Mouse (Mus musculus): Measurements from ENCODE around the gene Dcxr. TPM values are rescaled to one million over a fixed set of nuclear protein-coding genes. Genes with fewer than 3 reads are reported as not detected.
A peak's percentile ranks its signal among the peaks of the same experiment; 100 is the strongest.

The Dcxr gene
- polyA plus RNA-seq, 1 experiment: 15.4 TPM

DNA sequence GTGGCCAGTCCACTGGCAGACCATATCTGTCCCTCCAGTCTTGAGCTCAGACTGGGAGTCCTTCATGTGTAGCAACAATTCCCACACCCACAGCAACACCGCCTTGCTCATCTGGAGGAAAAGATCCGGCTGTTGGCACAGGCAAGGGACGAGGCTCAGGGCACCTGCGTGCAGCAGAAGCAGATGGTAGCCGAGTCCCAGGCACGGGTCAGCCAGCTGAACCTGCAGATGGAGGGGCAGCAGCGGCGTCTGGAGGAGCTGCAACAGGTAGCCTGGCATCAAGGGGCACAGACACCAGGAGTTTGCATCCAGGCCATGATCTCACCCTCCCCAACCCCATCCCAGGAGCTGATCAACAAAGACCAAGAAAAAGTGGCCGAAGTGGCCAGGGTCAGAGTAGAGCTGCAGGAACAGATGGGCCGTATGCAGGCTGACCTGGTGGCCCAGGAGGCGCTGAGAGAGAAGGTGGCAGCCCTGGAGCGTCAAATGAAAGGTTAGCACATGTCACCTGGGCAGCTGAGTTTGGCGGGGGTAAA, 7.2 kb downstream of the Dcxr start:
- Histone ChIP-seq H3K79me3 (ENCODE audit: low read depth) (no peaks in the 10 kb centered on the region), H3K27me3 (ENCODE audit: control insufficient read depth, insufficient read depth, insufficient read length) (no peaks in the 10 kb centered on the region), H3ac (ENCODE audit: control insufficient read depth, insufficient read length, low read depth) (no peak overlapping the region), H3K36me3 (ENCODE audit: control insufficient read depth, insufficient read depth) (peaks cover 23% of the 10 kb centered on the region), H3K4me3 (ENCODE audit: insufficient read depth, poor library complexity, severe bottlenecking) (no peak overlapping the region), H3K79me2 (ENCODE audit: control insufficient read depth, insufficient read depth) (no peaks in the 10 kb centered on the region)
- TF ChIP-seq USF1 (IDR thresholded peaks at IDR 0.05; ENCODE audit: low read depth): no peak
- TF ChIP-seq MAX (IDR thresholded peaks at IDR 0.05): no peak
- no peak for TF ChIP-seq CTCF (IDR thresholded peaks at IDR 0.05; ENCODE audit: control insufficient read depth, insufficient read depth, insufficient read length)
- TF ChIP-seq CEBPB (IDR thresholded peaks at IDR 0.05; ENCODE audit: low read depth): no peak
- TF ChIP-seq MYOG (IDR thresholded peaks at IDR 0.05; ENCODE audit: control insufficient read depth, extremely low read depth, insufficient read length): no peak
- TF ChIP-seq FOSL1 (IDR thresholded peaks at IDR 0.05; ENCODE audit: insufficient read depth, low read length, poor library complexity, severe bottlenecking): no peak
- TF ChIP-seq MYOD1 (IDR thresholded peaks at IDR 0.05; ENCODE audit: control insufficient read depth, insufficient read length, low read depth): no peak

DNA sequence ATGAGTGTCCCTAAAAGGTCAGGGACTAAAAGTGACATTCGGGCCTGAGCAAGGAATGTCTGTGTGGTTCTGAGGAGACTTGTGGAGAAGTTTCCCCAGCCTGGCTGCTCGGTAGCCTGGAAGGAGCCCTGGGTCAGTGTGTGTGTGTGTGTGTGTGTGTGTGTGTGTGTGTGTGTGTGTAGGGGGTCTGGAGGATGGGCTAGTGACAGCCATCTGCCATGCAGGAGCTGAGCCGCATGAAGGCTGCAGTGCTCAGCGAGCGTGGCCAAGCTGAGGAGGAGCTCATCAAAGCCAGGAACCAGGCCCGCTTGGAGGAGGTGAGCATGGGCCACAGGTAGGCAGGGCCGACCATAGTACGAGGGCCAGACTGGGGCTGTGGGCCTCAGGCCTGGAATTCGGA, 7.8 kb downstream of the Dcxr start:
- Histone ChIP-seq H3K79me2 (ENCODE audit: control insufficient read depth, insufficient read depth) (no peaks in the 10 kb centered on the region), H3ac (ENCODE audit: control insufficient read depth, insufficient read length, low read depth) (no peak overlapping the region), H3K36me3 (ENCODE audit: control insufficient read depth, insufficient read depth) (peaks cover 23% of the 10 kb centered on the region), H3K79me3 (ENCODE audit: low read depth) (no peaks in the 10 kb centered on the region), H3K27me3 (ENCODE audit: control insufficient read depth, insufficient read depth, insufficient read length) (no peaks in the 10 kb centered on the region), H3K4me3 (ENCODE audit: insufficient read depth, poor library complexity, severe bottlenecking) (no peak overlapping the region)
- TF ChIP-seq MYOG (IDR thresholded peaks at IDR 0.05; ENCODE audit: control insufficient read depth, extremely low read depth, insufficient read length): no peak
- TF ChIP-seq FOSL1 (IDR thresholded peaks at IDR 0.05; ENCODE audit: insufficient read depth, low read length, poor library complexity, severe bottlenecking): no peak
- no peak for TF ChIP-seq USF1 (IDR thresholded peaks at IDR 0.05; ENCODE audit: low read depth)
- TF ChIP-seq CEBPB (IDR thresholded peaks at IDR 0.05; ENCODE audit: low read depth): no peak
- no peak for TF ChIP-seq CTCF (IDR thresholded peaks at IDR 0.05; ENCODE audit: control insufficient read depth, insufficient read depth, insufficient read length)
- no peak for TF ChIP-seq MYOD1 (IDR thresholded peaks at IDR 0.05; ENCODE audit: control insufficient read depth, insufficient read length, low read depth)
- TF ChIP-seq MAX (IDR thresholded peaks at IDR 0.05): no peak

GRCm38 (mm10) chr11:120715131-120715530, 11.9 kb downstream of the Dcxr start:
- no peak overlapping the region for H3K4me3 ChIP-seq (ENCODE audit: insufficient read depth, poor library complexity, severe bottlenecking)
- no peak overlapping the region for H3ac ChIP-seq (ENCODE audit: control insufficient read depth, insufficient read length, low read depth)
- no peaks in the 10 kb centered on the region for H3K79me2 ChIP-seq (ENCODE audit: control insufficient read depth, insufficient read depth)
- peaks cover 31% of the 10 kb centered on the region for H3K36me3 ChIP-seq (ENCODE audit: control insufficient read depth, insufficient read depth)
- TF ChIP-seq MYOD1 (IDR thresholded peaks at IDR 0.05; ENCODE audit: control insufficient read depth, insufficient read length, low read depth) (no peak), MAX (IDR thresholded peaks at IDR 0.05) (no peak), CTCF (IDR thresholded peaks at IDR 0.05; ENCODE audit: control insufficient read depth, insufficient read depth, insufficient read length) (no peak), FOSL1 (IDR thresholded peaks at IDR 0.05; ENCODE audit: insufficient read depth, low read length, poor library complexity, severe bottlenecking) (no peak)
- H3K79me3 ChIP-seq (ENCODE audit: low read depth): no peaks in the 10 kb centered on the region
- no peaks in the 10 kb centered on the region for H3K27me3 ChIP-seq (ENCODE audit: control insufficient read depth, insufficient read depth, insufficient read length)

- H3K79me2 ChIP-seq (ENCODE audit: control insufficient read depth, insufficient read depth): no peaks in the 10 kb centered on the region
- H3K27me3 ChIP-seq (ENCODE audit: control insufficient read depth, insufficient read depth, insufficient read length): no peaks in the 10 kb centered on the region
- no peak for TF ChIP-seq FOSL1 (IDR thresholded peaks at IDR 0.05; ENCODE audit: insufficient read depth, low read length, poor library complexity, severe bottlenecking)
- TF ChIP-seq MAX (IDR thresholded peaks at IDR 0.05): no peak
- no peak for TF ChIP-seq MYOD1 (IDR thresholded peaks at IDR 0.05; ENCODE audit: control insufficient read depth, insufficient read length, low read depth)
- no peak for TF ChIP-seq MYOG (IDR thresholded peaks at IDR 0.05; ENCODE audit: control insufficient read depth, extremely low read depth, insufficient read length)
- TF ChIP-seq USF1 (IDR thresholded peaks at IDR 0.05; ENCODE audit: low read depth): no peak
- no peak for TF ChIP-seq CEBPB (IDR thresholded peaks at IDR 0.05; ENCODE audit: low read depth)
- no peak for TF ChIP-seq CTCF (IDR thresholded peaks at IDR 0.05; ENCODE audit: control insufficient read depth, insufficient read depth, insufficient read length)
- no peaks in the 10 kb centered on the region for H3K79me3 ChIP-seq (ENCODE audit: low read depth)
- peaks cover 37% of the 10 kb centered on the region for H3K36me3 ChIP-seq (ENCODE audit: control insufficient read depth, insufficient read depth)
- H3ac ChIP-seq (ENCODE audit: control insufficient read depth, insufficient read length, low read depth): peak overlapping the region; percentile 94
- H3K4me3 ChIP-seq (ENCODE audit: insufficient read depth, poor library complexity, severe bottlenecking): peak overlapping the region; percentile 53
Measured at GRCm38 (mm10) chr11:120714546-120714945, 12.5 kb downstream of the Dcxr start.

GRCm38 (mm10) chr11:120713580-120714518, 13.2 kb downstream of the Dcxr start, which contains the start of the genes Cenpx and Lrrc45:
Gene Cenpx, minus strand, starts transcription at chr11:120713738.
Gene Lrrc45, plus strand, starts transcription at chr11:120713925.
- TF ChIP-seq FOSL1 (IDR thresholded peaks at IDR 0.05; ENCODE audit: insufficient read depth, low read length, poor library complexity, severe bottlenecking) (no peak), MAX (IDR thresholded peaks at IDR 0.05) (peak; percentile 87)
- Histone ChIP-seq H3ac (ENCODE audit: control insufficient read depth, insufficient read length, low read depth) (peak within 1 kb of the TSS; percentile 94), H3K79me2 (ENCODE audit: control insufficient read depth, insufficient read depth) (no peaks in the 10 kb centered on the region), H3K36me3 (ENCODE audit: control insufficient read depth, insufficient read depth) (peaks cover 38% of the 10 kb centered on the region), H3K79me3 (ENCODE audit: low read depth) (no peaks in the 10 kb centered on the region), H3K27me3 (ENCODE audit: control insufficient read depth, insufficient read depth, insufficient read length) (no peaks in the 10 kb centered on the region), H3K4me3 (ENCODE audit: insufficient read depth, poor library complexity, severe bottlenecking) (peak within 1 kb of the TSS; percentile 53)

Data from C2C12 (cell line).